Mouse (Mus musculus): ENCODE results near the gene Cd4. TPM values are rescaled to one million over a fixed set of nuclear protein-coding genes. Genes with fewer than 3 reads are reported as not detected.

Cd4 gene
- polyA plus RNA-seq, 1 experiment from 2014 or later = 0.36 TPM

DNA sequence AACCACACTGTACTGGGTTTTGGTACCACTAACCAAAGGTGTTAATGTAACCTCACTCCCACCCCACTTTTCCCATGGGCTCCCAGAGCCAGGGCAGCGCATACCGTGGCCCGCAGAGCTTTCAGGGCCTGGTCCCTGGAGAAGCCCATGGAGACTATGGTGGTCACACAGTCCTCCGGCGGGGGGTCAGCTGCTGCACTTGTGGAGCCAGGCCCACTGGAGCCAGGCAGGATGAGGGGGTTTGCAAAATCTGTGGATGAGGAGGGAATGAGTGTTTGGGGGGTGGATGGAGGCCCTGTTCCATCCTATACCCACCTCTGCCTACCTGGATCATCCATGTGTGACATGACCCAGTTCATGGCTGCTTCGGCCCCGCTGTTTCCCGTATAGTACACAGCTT lies 70.5 kb downstream of the Cd4 start:
- Histone ChIP-seq H3K4me1 (peaks cover 15% of the 10 kb centered on the region), H3K27ac (replicated peaks) (no peak overlapping the region), H3K9me3 (replicated peaks) (no peaks in the 10 kb centered on the region), H3K36me3 (peaks cover 73% of the 10 kb centered on the region), H3K9ac (no peak overlapping the region), H3K27me3 (no peaks in the 10 kb centered on the region), H3K4me3 (replicated peaks) (no peak overlapping the region), H3K4me2 (replicated peaks) (no peak overlapping the region)
- ATAC-seq (ENCODE audit: insufficient number of reproducible peaks, low FRiP score, low TSS enrichment, low read depth) = no peak
- WGBS = 96% methylated on average over 8 of the region's 8 CpGs

DNA sequence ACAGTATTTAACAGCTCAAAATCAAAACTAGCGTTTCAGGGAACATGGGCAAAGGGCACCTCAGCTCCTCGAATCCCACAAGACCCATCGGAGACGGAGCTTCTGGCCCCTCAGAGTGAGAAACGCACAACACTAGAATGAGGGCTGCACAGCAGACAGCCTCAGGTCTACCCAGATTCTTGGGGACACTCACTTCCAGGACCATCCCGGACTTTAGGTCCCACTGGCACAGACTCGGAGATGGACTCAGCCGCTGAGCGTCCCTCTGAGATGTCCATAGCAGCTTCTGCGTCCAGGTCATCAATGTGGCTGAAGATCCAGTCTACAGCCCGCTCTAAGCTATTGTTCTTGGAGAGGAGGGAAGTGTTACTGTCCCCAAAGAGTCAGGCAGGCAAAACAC lies 70.9 kb downstream of the Cd4 start:
- Histone ChIP-seq H3K4me2 (replicated peaks) (no peak overlapping the region), H3K36me3 (peaks cover 72% of the 10 kb centered on the region), H3K27ac (replicated peaks) (no peak overlapping the region), H3K4me1 (peaks cover 20% of the 10 kb centered on the region), H3K27me3 (no peaks in the 10 kb centered on the region), H3K4me3 (replicated peaks) (no peak overlapping the region), H3K9me3 (replicated peaks) (no peaks in the 10 kb centered on the region), H3K9ac (no peak overlapping the region)
- WGBS = 93% methylated on average over 11 of the region's 11 CpGs
- no peak for ATAC-seq (ENCODE audit: insufficient number of reproducible peaks, low FRiP score, low TSS enrichment, low read depth)

DNA sequence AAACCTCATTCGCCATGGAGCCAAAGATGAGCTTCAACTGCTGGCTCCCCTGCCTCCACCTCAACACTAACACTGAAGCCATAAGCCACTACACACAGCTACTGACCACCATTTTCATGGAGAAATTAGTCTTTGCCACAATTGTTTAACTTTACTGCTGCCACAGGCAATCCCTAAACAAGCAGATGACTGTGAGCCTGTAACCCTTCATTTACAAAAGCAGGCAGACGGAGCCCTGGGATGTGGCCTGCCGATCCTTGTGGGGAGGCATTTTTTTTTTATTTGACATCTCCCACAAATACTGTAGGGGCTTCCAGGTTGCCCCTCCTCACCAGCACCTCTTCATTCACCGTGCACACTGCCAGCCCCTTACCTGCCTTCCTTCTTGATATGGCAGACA lies 71.4 kb downstream of the Cd4 start:
- H3K9me3 ChIP-seq (replicated peaks) = no peaks in the 10 kb centered on the region
- ATAC-seq (ENCODE audit: insufficient number of reproducible peaks, low FRiP score, low TSS enrichment, low read depth) = no peak
- WGBS = 82% methylated on average over 4 of the region's 4 CpGs
- no peaks in the 10 kb centered on the region for H3K27me3 ChIP-seq
- H3K4me1 ChIP-seq = peaks cover 25% of the 10 kb centered on the region
- no peak overlapping the region for H3K4me3 ChIP-seq (replicated peaks)
- no peak overlapping the region for H3K27ac ChIP-seq (replicated peaks)
- no peak overlapping the region for H3K4me2 ChIP-seq (replicated peaks)
- H3K36me3 ChIP-seq = peaks cover 72% of the 10 kb centered on the region
- H3K9ac ChIP-seq = no peak overlapping the region

DNA sequence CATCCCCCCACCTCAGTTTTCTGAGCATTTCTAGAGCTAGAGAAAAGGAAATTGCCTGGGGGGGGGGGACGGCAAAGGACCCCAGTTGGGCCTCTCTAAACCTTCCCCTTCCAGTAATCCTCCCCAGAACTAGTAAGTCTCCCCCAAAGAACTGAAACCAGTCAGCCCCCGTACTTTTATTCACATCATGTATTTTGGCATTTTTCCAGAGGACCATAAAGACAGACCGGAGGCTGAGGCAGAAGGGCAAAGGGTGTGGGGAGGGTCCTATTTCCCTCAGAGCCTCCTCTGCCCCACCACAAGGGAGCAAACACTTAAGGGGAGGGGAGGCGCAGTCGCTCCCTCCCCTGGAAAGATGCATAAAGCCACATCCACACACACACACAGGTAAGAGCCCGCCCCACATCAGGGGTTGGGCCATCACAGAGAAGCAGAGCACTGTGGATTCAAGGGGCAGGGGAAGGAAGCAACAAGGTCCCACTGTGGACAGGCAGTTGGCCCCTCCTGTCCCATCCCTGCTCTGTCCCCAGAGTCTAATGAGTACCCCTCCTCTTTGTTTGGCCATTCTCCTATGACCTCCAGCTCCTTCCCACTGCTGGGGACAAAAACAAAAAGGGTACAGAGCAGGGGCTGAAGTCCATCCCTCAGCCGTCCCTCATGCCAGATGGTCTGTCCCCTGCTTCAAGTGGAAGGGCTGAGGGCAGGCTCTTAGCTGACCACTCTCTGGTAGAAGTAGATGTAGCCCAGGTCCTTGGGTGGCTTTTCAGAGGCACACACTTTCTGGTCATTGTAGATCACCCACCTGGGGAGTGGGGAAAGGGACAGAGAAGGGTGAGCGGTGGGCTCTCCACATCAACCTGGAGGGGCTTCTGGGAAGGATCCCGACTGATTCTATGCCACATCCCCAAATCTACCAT lies 72.9 kb downstream of the Cd4 start:
- H3K9ac ChIP-seq = no peak overlapping the region
- H3K9me3 ChIP-seq (replicated peaks) = no peaks in the 10 kb centered on the region
- H3K36me3 ChIP-seq = peaks cover 69% of the 10 kb centered on the region
- peaks cover 33% of the 10 kb centered on the region for H3K4me1 ChIP-seq
- no peak overlapping the region for H3K4me3 ChIP-seq (replicated peaks)
- ATAC-seq (ENCODE audit: insufficient number of reproducible peaks, low FRiP score, low TSS enrichment, low read depth) = no peak
- 67% methylated on average over 9 of the region's 9 CpGs for WGBS
- H3K27ac ChIP-seq (replicated peaks) = peak overlapping the region; percentile 94; the same call in 1 of the 2 replicates
- H3K27me3 ChIP-seq = no peaks in the 10 kb centered on the region
- peak overlapping the region; percentile 79; the same call in 1 of the 2 replicates for H3K4me2 ChIP-seq (replicated peaks)

Other genes starting within 250 kb of the Cd4 start
- gene Lpcat3, start 225.2 kb downstream of the Cd4 start, polyA plus RNA-seq (2015; fragmentation: Nextera tagmentation; extraction: Ambion mirVana) = 56.0 and 56.1 TPM in 2 replicates
- 171 and 186 TPM in 2 replicates for gene Emg1, start 176.0 kb downstream of the Cd4 start, polyA plus RNA-seq (2015; fragmentation: Nextera tagmentation; extraction: Ambion mirVana)
- 301 and 317 TPM in 2 replicates for gene Phb2, start 175.9 kb downstream of the Cd4 start, polyA plus RNA-seq (2015; fragmentation: Nextera tagmentation; extraction: Ambion mirVana)
- 19.9 and 20.2 TPM in 2 replicates for gene Ptpn6, start 149.5 kb downstream of the Cd4 start, polyA plus RNA-seq (2015; fragmentation: Nextera tagmentation; extraction: Ambion mirVana)
- 416 TPM in 2 replicates for gene Grcc10, start 146.8 kb downstream of the Cd4 start, polyA plus RNA-seq (2015; fragmentation: Nextera tagmentation; extraction: Ambion mirVana)
- gene Gm45234, start 132.2 kb downstream of the Cd4 start, polyA plus RNA-seq (2015; fragmentation: Nextera tagmentation; extraction: Ambion mirVana) = not detected in 2 replicates
- 20.1 and 21.0 TPM in 2 replicates for gene Atn1, start 131.7 kb downstream of the Cd4 start, polyA plus RNA-seq (2015; fragmentation: Nextera tagmentation; extraction: Ambion mirVana)
- gene Eno2, start 118.5 kb downstream of the Cd4 start, polyA plus RNA-seq (2015; fragmentation: Nextera tagmentation; extraction: Ambion mirVana) = 11.8 and 12.7 TPM in 2 replicates
- 26.7 and 47.5 TPM in 2 replicates for gene Lrrc23, start 108.5 kb downstream of the Cd4 start, polyA plus RNA-seq (2015; fragmentation: Nextera tagmentation; extraction: Ambion mirVana)
- 16.4 and 17.5 TPM in 2 replicates for gene Spsb2, start 79.6 kb downstream of the Cd4 start, polyA plus RNA-seq (2015; fragmentation: Nextera tagmentation; extraction: Ambion mirVana)
- gene Tpi1, start 73.9 kb downstream of the Cd4 start, polyA plus RNA-seq (2015; fragmentation: Nextera tagmentation; extraction: Ambion mirVana) = 779 and 809 TPM in 2 replicates
- gene Usp5, start 58.7 kb downstream of the Cd4 start, polyA plus RNA-seq (2015; fragmentation: Nextera tagmentation; extraction: Ambion mirVana) = 140 and 141 TPM in 2 replicates
- gene Cdca3, start 58.7 kb downstream of the Cd4 start, polyA plus RNA-seq (2015; fragmentation: Nextera tagmentation; extraction: Ambion mirVana) = 128 and 138 TPM in 2 replicates
- gene Gnb3, start 47.9 kb downstream of the Cd4 start, polyA plus RNA-seq (2015; fragmentation: Nextera tagmentation; extraction: Ambion mirVana) = 2.0 and 2.1 TPM in 2 replicates
- 55.9 and 57.6 TPM in 2 replicates for gene P3h3, start 30.5 kb downstream of the Cd4 start, polyA plus RNA-seq (2015; fragmentation: Nextera tagmentation; extraction: Ambion mirVana)
- 2.6 and 3.4 TPM in 2 replicates for gene Gpr162, start 24.2 kb downstream of the Cd4 start, polyA plus RNA-seq (2015; fragmentation: Nextera tagmentation; extraction: Ambion mirVana)
- gene Lag3, start 23.5 kb upstream of the Cd4 start, polyA plus RNA-seq (2015; fragmentation: Nextera tagmentation; extraction: Ambion mirVana) = 2.8 and 4.0 TPM in 2 replicates
- gene Ptms, start 31.9 kb upstream of the Cd4 start, polyA plus RNA-seq (2015; fragmentation: Nextera tagmentation; extraction: Ambion mirVana) = 355 and 368 TPM in 2 replicates
- 373 and 388 TPM in 2 replicates for gene Mlf2, start 43.2 kb upstream of the Cd4 start, polyA plus RNA-seq (2015; fragmentation: Nextera tagmentation; extraction: Ambion mirVana)
- gene Cops7a, start 77.3 kb upstream of the Cd4 start, polyA plus RNA-seq (2015; fragmentation: Nextera tagmentation; extraction: Ambion mirVana) = 144 and 150 TPM in 2 replicates
- gene Pianp, start 108.5 kb upstream of the Cd4 start, polyA plus RNA-seq (2015; fragmentation: Nextera tagmentation; extraction: Ambion mirVana) = 11.3 and 13.7 TPM in 2 replicates
- 18.2 and 19.2 TPM in 2 replicates for gene Zfp384, start 120.9 kb upstream of the Cd4 start, polyA plus RNA-seq (2015; fragmentation: Nextera tagmentation; extraction: Ambion mirVana)
- gene Ing4, start 151.5 kb upstream of the Cd4 start, polyA plus RNA-seq (2015; fragmentation: Nextera tagmentation; extraction: Ambion mirVana) = 154 TPM in 2 replicates
- 12.5 and 18.4 TPM in 2 replicates for gene Acrbp, start 161.5 kb upstream of the Cd4 start, polyA plus RNA-seq (2015; fragmentation: Nextera tagmentation; extraction: Ambion mirVana)
- 3.6 and 5.4 TPM in 2 replicates for gene Lpar5, start 179.7 kb upstream of the Cd4 start, polyA plus RNA-seq (2015; fragmentation: Nextera tagmentation; extraction: Ambion mirVana)
- gene Chd4, start 207.8 kb upstream of the Cd4 start, polyA plus RNA-seq (2015; fragmentation: Nextera tagmentation; extraction: Ambion mirVana) = 70.8 and 77.0 TPM in 2 replicates
- 57.5 and 58.3 TPM in 2 replicates for gene Nop2, start 243.7 kb upstream of the Cd4 start, polyA plus RNA-seq (2015; fragmentation: Nextera tagmentation; extraction: Ambion mirVana)